In genomic region chr9:105615952-105616351, GRCm38 (mm10) we compare ENCODE assay signal across 18 mouse cellular contexts.
"Had no signal": no experiment of that assay in that cellular context is flagged by ENCODE, and none has a peak within 500 bp of the region (broad histone marks: within the 10 kb centered on the region; RNA-seq: fewer than 3 reads in every experiment).

No protein-coding gene starts in this region.

- H3K27me3 ChIP-seq: midbrain, embryonic 12.5 days; neural tube, embryonic 12.5 days had no signal

- H3K36me3 ChIP-seq: midbrain, embryonic 10.5 days; midbrain, embryonic 12.5 days; neural tube, embryonic 12.5 days had no signal

- H3K9me3 ChIP-seq: midbrain, embryonic 12.5 days; neural tube, embryonic 12.5 days had no signal

- H3K9ac ChIP-seq: lung, embryonic 14.5 days; midbrain, embryonic 12.5 days; neural tube, embryonic 12.5 days had no signal

- H3K4me1 ChIP-seq: midbrain, embryonic 10.5 days; midbrain, embryonic 12.5 days; neural tube, embryonic 12.5 days had no signal

- H3K4me2 ChIP-seq: lung, embryonic 14.5 days; midbrain, embryonic 12.5 days; neural tube, embryonic 12.5 days had no signal

- H3K4me3 ChIP-seq: midbrain, embryonic 10.5 days; midbrain, embryonic 12.5 days; myocyte; neural tube, embryonic 12.5 days had no signal

- H3K27ac ChIP-seq: midbrain, embryonic 10.5 days; midbrain, embryonic 12.5 days; neural tube, embryonic 12.5 days had no signal

- ATAC-seq: midbrain, embryonic 16.5 days had no signal

- DNase-seq: lung, adult 18-20 months; lung, embryonic 14.5 days; lung, postnatal 10 days; lung, postnatal 4 days; midbrain, embryonic 14.5 days; retina, postnatal 1 day; right cerebral cortex, adult 18-20 months; right cerebral cortex, postnatal 25 days; right cerebral cortex, postnatal 4 days; spleen, adult 18-20 months; thymus, adult 18-20 months; thymus, postnatal 14 days; thymus, postnatal 36 days had no signal
